Mouse (Mus musculus): ENCODE measurements around the gene Rab10. TPM values are rescaled to one million over a fixed set of nuclear protein-coding genes. Genes with fewer than 3 reads are reported as not detected.

The Rab10 gene
- total RNA-seq, 2 experiments from 2014 or later: 120 to 135 TPM

GRCm38 (mm10) chr12:3246091-3246490 is 63.7 kb downstream of the Rab10 start:
- DNase-seq (ENCODE audit: low spot score): no peak
- intact Hi-C loops (cut with DNase I): no loop called here

GRCm38 (mm10) chr12:3239544-3239943 is 70.2 kb downstream of the Rab10 start:
- intact Hi-C loops (cut with DNase I): loop anchor here (10.0 kb wide), 1 partner anchor 995 kb away; the partner anchor contains the start of genes Cenpo and Ptrhd1
- DNase-seq (ENCODE audit: low spot score): no peak

- DNase-seq (ENCODE audit: low spot score): no peak
- intact Hi-C loops (cut with DNase I): loop anchor here (10.0 kb wide), 1 partner anchor 996 kb away; the partner anchor contains the start of genes Cenpo and Ptrhd1
These were observed 71.3 kb downstream of the Rab10 start for GRCm38 (mm10) chr12:3238361-3239051.

DNA sequence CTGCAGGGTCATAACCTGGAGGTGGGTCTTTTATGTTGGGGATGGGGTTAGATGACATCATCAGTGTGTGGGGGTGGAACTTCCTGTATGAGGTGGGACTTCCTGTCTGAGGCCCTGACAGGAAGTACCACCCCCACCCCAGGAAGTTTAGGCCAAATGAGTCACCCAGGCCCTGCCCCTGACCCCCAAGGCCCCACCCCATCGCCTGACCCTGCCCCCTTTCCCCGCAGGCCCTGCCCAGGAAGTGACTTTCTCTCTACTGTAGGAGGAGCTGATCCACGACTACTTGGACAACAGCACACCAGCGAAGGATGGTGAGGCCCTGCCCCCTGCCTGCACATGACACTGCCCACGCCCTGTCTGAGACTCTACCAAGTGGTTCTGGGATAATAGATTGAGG is 72.0 kb downstream of the Rab10 start:
- intact Hi-C loops (cut with DNase I): loop anchor here (10.0 kb wide), 1 partner anchor 997 kb away; the partner anchor contains the start of genes Cenpo and Ptrhd1
- DNase-seq (ENCODE audit: low spot score): no peak

DNA sequence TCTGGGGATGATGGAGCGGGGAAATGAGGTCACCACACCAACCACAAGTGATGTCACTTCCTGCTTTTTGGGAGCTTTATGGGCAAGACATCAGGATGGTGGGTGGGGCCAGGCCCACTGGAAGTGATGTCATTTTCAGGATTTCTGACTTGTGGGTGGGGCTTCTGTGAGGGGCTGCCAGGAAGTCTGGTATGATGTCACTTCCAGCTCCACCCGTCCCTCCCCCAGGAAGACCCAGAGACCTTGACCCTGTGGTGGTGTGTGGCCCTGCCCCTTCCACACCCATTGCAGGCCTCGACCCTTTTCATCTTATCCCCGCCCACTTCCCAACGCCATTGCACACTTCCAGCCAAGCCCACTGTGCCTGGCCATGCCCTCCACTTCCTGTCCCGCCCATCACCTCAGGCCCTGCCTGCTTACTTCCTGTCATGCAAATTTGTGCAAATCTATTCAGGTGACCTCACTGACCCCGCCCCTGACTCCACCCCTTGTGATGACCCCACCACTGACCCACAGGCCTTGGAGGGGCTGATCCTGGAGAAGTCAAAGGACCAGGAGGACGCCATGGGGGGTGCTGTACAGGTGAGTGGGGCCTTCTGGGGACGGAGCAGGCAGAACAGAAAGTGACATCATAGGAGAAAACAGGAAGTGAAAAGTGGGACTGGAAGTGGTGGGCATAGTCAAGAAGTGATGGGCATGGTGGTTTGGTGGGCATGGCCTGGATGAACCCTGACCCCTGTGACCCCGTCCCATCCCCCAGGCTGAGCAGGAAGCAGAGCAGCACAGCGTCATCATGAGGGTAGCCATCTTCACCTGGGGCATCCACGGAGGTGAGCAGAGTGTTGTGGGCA is 72.7 kb downstream of the Rab10 start:
- intact Hi-C loops (cut with DNase I): loop anchor here (10.0 kb wide), 1 partner anchor 998 kb away; the partner anchor contains the start of genes Cenpo and Ptrhd1

GRCm38 (mm10) chr12:3236163-3236641 is 73.6 kb downstream of the Rab10 start:
- intact Hi-C loops (cut with DNase I): loop anchor here (10.0 kb wide), 1 partner anchor 999 kb away; the partner anchor contains the start of genes Cenpo and Ptrhd1
- no peak for DNase-seq (ENCODE audit: low spot score)

More for the DNA sequence above, 72.7 kb downstream of the Rab10 start:
- no peak for DNase-seq (ENCODE audit: low spot score)

- intact Hi-C loops (cut with DNase I): loop anchor here (1.0 to 10.0 kb wide), 4 partner anchors 73 to 999 kb away; partner anchors contain the start of genes Asxl2, Cenpo and Ptrhd1
- peak; percentile 81 for DNase-seq (ENCODE audit: low spot score)
These were observed 74.1 kb downstream of the Rab10 start for GRCm38 (mm10) chr12:3235646-3236161.

- peak; percentile 89 for DNase-seq (ENCODE audit: low spot score)
- intact Hi-C loops (cut with DNase I): loop anchor here (1.0 to 10.0 kb wide), 4 partner anchors 73 to 1000 kb away; partner anchors contain the start of genes Asxl2, Cenpo and Ptrhd1
These were observed 74.6 kb downstream of the Rab10 start for GRCm38 (mm10) chr12:3235124-3235631.

DNA sequence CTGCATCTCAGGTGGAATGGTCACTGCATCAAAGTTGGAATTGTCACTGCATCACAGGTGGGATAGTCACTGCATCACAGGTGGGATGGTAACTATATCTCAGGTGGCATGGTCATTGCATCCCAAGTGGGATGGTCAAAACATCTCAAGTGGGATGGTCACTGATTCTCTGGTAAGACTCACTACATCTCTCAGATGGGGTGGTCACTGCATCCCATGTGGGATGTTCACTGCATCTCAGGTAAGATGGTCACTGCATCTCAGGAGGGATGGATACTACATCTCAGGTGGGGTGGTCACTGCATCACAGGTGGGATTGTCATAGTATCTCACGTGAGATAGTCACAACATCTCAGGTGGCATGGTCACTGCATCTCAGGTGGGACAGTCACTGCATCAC is 75.7 kb downstream of the Rab10 start:
- intact Hi-C loops (cut with DNase I): loop anchor here (2.0 to 10.0 kb wide), 2 partner anchors 193 to 1001 kb away; partner anchors contain the start of genes Asxl2, Cenpo and Ptrhd1
- DNase-seq (ENCODE audit: low spot score): no peak

DNA sequence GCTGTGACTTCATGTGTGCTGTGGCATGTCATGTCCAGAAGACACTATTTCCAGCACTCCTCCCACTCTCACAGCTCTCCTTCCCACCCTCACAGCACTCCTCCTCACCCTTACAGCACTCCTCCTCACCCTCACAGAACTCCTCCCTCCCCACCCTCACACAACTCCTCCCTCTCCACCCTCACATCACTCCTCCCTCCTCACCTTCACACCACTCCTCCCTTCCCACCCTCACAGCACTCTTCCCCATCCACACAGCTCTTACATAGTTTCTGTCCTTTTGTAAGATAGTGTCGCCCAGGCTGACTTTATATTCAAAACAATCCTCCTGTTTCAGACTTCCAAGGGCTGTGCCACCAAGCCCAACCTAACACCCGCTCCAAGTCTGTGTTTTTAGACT is 86.4 kb downstream of the Rab10 start:
- intact Hi-C loops (cut with DNase I): no loop called here

GRCm38 (mm10) chr12:3210181-3210580 is 99.6 kb downstream of the Rab10 start:
- intact Hi-C loops (cut with DNase I): no loop called here
- no peak for DNase-seq (ENCODE audit: low spot score)

More for the DNA sequence above, 86.4 kb downstream of the Rab10 start:
- DNase-seq (ENCODE audit: low spot score): no peak

GRCm38 (mm10) chr12:3209163-3209562 is 100.6 kb downstream of the Rab10 start:
- no peak for DNase-seq (ENCODE audit: low spot score)
- intact Hi-C loops (cut with DNase I): no loop called here

Other genes with a start within 250 kb of the Rab10 start
- gene Kif3c, start 55.2 kb upstream of the Rab10 start, total RNA-seq (2021): 1 to 10 TPM; 3.8 to 4.4 TPM
- gene Asxl2, start 116.9 kb upstream of the Rab10 start, total RNA-seq (2021): 10 to 100 TPM; 17.0 to 20.4 TPM